Mouse (Mus musculus) ovary, postnatal 10 days (tissue): ENCODE data around the gene Mdk.

Experiments used
- DNase-seq: peaks from one replicate; pipeline ENCODE4 v3.0.0; 2022; ENCODE audit warnings: low spot score

The Mdk gene

DNA sequence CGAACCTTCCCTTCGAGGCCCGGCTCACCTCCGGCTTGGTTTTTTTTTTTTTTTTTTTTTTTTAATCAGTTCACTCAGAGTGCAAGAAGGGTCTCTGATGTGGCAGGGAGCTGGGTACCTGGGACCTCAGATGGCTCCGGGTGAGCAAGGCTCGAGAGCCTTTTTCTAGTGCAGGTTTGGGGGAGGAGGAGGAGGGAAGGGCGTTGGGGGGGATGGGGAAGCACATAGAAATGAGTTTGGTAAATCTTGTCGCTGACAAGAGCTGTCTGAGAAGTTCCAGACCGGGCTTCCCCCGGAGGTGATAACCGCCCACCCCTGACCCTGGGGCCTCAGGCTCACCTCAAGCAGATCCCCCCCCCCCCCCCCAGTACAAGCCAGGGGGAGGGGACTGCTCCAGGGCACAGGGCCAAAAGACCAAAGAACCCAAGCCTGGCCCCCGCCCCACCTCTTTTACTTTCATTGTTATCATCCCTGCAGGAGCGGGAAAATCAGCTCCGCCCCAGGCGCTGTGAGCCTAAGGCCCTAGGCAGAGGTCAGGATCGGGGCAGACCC lies at the start of gene Mdk:
Gene Mdk, minus strand, starts transcription at position 138 of the 552 bp plus-strand sequence.
- DNase-seq = no peak

DNA sequence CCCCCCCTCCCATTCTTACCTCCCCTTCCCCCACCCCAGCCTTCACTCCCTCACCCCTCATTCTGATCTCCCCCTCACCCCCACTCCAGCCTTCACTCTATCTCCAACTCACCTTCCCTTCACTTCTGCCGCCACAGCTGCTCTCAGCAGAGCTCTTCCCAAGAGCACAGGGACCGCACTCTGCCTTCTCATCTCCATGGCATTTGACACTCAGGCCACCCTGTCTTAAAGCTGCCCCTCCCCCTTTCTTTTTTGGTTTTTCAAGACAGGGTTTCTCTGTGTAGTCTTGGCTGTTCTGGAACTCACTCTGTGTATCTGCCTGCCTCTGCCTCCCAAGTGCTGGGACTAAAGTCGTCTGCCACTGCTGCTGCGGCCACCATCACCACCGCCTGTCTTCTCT lies 48.7 kb upstream of the Mdk start:
- no peak for DNase-seq

DNA sequence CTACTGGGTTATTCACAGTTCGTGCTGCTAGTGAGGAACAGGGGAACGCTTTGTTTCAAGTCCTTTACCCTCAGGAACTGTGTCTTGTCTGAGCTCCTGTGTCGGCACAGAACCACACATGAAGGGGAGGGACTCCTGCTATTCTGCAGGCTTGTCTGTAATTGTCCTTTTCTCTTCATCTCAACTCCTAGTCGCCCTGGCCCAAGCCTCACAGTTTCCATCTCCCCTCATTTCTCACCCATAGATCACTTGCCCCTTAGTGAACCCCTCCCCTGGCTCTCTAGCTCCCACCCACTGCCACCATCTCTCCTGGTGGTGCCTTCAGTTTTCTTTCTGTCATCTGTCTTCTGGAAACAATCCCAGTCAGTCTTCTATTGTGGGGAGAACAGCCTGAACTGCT lies 48.1 kb upstream of the Mdk start:
- DNase-seq = no peak

DNA sequence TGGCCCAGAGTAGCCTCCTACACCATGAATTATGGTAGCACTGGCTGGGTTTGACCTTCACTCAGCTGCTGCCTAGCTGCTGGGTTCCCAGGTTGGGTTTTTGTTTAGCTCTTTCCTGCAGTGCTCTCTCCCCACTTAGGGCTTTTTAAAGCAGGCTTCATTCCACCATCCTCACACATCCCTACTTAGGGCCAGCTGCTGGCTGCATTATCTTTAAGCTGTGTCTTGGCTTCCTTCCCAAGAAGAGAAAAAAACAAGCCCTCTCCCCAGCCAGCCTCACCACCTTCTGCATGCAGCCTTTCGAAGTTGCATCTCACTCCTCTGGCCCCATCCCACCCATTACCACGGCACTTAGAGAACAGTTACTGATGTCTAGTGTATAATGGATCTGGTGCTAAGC lies 46.5 kb upstream of the Mdk start:
- DNase-seq = no peak

DNA sequence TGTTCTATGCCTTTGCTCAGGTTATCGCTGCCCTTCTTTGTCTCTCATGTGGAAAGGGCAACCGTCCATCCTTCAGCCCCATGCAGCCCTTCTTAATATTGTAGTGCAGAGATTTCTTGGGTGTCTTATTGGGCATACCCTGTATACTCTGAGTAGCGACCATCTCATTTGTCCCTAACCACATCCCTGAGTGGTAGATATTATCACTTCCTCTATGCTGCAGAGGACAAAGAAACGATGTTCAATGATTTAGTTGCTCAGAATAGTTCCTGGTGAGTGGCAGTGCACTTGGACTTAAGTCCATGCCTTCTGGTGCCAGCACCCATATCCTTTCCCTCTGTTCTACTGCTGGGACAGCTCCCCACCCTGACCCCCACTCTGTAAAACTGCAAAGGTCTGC lies 45.9 kb upstream of the Mdk start:
- DNase-seq = no peak

DNA sequence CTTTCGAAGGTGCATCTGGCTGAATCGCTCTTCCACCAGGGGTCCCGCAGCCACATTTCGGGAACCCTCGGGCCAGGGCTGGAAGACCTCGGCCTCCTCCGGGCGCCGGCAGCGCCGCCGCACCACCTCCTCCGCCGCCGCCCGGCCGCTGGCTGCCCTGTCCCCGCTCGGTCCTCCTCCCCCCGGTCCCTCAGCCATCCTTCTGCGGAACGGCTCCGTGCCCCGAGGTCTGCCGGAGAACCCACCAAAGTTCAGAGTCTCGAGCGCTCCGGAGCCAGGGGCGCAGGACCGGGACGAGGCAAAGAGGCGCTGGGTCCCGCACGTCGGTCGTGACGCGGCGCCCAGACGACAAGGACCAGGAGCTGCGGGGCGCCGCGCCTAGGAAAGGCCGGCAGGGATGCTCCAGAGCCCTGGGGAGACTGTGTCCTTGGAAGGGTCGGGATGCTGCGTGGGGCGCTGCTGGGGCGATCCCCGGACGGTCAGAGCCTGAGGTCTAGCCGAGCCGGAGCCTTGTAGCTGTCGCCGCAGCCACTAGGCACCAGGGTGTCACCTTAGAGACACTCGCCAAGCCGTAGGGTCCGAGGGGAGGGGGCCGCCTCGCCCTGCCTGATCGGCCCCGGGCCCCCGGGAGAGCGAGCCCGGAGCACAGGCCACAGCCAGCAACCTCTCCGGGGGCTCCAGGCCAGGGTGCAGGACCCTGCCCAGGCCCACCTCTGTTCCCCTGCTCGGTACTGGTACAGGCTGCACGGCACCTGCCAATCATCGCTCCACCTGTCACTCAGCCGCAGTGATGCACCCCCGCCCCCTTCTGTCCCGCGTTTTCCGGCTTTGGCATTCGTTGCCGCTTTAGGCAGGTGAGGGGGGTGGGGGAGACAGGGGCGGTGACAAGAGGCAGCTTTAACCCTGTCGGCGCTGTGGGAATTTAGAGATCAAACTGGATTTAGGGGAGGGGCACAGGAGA lies 43.8 kb upstream of the Mdk start, which contains the start of gene Dgkz:
Gene Dgkz, minus strand, starts transcription at position 284 of the 961 bp plus-strand sequence.
- no peak for DNase-seq

DNA sequence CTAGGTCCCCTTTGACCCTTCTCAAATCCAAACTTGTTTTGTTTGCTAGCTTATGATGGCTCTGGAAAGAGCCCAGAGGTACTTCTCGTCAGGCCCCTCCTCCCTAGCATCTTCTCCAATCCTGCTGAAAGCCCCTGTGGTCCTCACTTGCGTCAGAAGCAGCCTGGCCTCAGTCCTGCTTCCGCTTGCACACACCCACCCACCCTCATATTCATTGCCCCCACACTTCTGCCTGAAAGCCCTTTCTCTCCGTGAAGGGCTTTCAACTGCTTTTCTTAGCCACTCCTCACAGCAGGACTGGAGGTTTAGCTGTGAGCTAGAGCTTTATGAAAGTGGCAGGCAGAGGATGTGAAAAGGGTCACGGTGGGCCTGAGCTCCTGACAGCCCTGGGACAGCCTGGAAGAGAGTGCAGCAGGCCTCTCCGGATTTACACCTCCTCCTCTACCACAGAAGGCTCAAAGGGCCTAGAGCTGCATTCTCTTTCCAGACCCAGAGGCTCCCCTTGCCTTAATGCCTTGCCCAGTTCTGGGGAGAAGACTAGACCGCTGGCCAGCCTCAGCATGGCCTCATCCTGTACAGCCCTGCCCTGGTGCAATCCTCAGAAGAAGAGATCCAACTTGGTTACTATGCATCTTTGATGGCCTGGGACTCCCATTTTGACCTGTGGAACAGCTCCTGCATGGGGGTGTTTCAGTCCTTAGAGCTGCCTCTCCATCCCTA lies 41.5 kb upstream of the Mdk start:
- DNase-seq = no peak

DNA sequence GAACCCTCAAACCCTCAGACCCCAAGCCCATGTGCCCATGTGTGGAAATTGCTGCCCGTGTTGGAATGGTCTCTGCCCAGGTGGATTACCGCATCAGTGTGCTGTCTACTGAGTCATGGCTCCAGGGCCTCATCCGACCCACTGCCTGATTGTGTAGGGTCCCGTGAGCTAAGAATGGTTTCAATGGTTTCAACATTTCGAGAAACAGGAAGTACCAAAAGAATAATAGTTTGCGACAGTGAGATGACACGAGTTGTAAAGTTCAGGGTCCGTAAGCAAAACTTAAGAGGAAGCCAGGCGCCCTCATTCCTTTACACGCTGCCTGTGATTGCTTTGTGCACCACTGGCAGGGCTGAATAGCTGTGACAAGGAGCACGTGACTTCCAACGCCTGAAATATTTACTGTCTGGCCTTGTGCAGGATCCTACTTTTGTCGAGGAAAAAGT lies 40.0 kb upstream of the Mdk start:
- DNase-seq = no peak

DNA sequence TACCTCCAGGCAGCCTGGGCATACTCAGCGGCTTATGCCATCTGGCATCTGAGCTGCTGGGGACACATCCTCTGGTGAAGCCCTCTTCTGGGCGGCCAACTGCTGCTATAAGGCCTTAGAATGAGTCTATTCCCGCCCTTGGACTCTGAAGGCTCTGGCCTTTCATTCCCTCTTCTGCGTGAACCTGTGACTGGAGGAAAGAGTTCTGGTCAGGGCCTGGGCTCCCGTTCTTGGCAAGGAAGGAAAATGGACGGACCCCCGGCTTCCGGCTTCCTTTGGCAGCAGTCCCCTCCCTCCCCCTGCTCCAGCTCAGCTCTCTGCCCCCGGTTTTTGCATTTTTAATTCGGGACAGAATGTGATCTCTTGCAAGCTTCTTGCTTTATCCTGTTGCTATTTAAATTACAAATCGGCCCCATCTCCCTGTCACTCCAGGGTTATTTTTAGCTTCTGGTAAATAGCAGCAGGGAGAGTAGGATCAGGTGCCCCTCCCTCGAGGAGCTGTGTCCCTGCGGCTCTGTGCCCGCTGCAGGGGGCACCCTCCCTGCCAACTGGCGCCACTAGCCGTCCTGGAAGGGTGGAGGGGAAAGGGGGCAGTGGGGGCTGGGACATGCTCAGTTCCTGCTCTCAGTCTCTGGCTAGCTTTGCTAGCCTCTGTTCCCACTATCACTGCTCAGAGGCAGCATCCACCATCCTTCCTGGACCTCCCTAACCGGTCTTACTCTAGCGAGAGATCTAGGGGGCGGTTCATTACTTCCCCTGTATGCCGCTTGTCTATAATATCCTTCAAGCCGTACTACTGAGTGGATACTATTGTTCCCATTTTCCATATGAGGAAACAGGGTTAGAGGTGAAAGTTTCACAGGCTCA lies 39.4 kb upstream of the Mdk start:
- no peak for DNase-seq

DNA sequence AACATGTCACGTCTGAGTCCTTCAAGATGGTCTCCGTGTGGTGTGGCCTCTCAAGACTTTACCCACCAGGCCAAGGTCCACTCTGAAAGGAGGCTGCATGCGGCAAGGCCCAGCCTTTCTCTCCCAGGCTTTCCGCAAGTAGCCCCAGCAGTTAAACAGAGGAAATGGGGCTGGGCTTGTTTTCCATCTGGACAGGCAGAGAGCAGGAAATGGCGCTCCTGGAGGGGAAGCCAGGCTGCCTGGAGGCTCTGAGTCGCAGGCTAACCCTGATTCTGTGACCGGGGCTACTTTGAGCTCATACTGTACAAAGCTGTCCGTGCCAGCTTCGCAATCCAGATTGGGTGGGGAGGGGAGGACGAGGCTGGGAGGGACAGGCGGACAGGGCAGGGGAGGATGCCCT lies 35.9 kb upstream of the Mdk start:
- DNase-seq = no peak

DNA sequence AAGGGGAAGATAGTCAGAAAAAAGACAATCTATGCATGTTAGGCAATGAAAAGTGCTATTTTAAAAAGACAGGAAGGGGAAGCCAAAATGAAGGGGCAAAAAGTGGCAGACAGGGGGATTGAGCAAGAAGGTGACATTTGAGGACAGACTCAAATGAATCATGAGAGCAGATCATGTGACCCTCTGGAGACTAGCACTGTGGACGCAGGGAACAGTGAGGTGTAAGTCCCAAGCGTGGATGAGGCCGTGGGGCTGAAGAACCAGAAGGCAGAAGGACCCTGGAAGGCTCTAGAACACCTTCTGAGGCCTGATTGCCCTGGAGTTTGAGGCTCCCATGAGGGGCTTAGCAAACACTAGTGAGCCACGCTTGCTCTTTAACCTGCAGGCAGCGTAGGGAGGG lies 34.3 kb upstream of the Mdk start:
- DNase-seq = no peak

DNA sequence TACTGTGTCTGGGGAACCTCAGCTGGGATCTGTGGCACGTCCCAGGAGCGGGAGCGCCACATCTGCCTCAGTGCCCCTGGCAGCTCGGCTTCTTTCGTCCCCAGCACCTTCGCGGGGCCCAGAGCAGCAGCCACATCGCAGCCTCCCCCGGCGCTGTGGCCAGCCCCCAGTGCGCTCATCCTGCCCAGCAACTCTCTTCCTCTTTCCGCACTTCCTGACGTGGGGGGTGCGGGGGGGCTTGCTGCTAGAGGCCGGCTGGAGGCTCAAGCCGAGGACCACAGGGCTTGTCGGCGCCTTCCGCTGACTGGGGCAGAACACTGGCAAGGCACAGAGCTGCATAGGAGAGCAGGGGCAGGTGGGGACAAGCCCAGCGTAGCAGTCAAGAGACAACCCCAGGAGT lies 33.3 kb upstream of the Mdk start:
- DNase-seq = no peak

DNA sequence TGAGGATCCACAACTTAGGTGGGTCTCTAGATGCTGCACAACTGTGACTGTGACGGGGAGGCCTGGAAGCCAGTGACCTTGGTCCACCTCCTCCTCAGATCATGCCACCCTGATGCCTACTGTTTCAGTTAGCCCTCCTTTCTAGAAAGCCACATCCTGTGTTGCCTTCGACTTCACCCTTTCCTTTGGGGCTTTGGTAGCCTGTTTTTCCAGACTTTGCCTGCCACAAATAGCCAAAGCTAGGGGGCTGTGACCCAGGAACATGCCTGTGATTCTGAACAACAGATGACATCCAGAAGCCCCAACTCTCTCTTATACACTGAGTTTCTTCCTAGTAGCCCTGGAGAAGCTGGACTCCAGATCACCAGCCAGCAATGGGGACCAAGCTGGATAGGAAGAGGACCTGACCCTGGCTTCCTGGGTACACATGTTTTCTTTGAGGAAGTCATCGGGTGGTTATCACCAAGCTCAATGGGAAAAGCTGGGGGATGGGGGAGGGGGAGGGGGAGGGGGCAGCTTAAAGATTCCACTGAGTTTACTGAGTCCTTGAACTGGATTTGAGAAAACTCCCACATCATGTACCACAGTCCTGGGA lies 32.6 kb upstream of the Mdk start:
- no peak for DNase-seq

DNA sequence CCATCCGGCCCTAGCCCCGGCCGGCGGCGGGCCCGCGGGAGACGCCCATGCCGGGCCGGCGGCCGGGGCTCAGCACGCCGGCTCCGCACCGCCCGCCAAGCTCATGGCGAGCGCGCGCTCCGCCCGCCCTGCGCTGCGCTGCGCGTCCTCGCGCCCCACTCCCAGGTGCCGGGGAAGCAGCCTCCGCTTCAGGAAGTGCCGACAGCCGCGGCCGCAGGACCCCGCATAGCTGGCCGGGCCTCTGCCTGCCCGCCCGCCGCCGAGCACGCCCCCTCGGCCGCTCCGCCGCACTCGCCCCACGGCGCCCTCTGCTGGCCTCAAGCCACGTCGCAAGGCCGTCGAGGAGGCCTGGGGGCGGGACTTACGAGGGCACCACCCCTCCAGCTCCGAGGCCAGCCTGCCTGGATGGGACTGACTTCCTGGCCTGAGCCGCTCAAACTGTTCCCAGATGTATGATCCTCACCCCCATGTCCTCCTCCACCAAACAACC lies 31.4 kb upstream of the Mdk start:
- DNase-seq = peak; percentile 98

DNA sequence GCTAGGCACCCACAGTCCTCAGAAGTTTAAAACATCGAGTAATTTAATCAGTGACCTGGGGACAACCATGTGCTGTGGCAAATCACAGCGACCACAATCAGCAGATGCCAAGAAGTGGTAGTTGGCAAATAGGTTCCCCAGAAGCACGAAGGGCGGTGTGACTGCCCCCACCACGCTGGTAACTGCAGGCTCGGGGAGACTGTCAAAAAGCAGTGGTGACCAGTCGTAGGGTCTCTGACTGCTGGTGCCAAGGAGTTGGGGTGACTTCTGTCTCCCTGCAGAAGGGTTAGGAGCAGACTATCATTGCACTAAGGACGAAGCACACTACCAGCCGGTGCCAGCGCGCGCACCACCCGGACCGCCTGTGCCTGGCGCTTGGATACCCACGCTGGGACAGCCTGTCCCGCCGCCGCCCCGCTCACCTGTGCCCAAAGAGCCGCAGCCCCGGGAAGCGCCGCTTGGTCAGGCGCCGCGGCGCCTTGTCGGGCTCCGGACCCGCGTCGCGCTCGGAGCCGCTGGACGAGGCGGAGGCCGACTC lies 30.8 kb upstream of the Mdk start:
- DNase-seq = no peak

DNA sequence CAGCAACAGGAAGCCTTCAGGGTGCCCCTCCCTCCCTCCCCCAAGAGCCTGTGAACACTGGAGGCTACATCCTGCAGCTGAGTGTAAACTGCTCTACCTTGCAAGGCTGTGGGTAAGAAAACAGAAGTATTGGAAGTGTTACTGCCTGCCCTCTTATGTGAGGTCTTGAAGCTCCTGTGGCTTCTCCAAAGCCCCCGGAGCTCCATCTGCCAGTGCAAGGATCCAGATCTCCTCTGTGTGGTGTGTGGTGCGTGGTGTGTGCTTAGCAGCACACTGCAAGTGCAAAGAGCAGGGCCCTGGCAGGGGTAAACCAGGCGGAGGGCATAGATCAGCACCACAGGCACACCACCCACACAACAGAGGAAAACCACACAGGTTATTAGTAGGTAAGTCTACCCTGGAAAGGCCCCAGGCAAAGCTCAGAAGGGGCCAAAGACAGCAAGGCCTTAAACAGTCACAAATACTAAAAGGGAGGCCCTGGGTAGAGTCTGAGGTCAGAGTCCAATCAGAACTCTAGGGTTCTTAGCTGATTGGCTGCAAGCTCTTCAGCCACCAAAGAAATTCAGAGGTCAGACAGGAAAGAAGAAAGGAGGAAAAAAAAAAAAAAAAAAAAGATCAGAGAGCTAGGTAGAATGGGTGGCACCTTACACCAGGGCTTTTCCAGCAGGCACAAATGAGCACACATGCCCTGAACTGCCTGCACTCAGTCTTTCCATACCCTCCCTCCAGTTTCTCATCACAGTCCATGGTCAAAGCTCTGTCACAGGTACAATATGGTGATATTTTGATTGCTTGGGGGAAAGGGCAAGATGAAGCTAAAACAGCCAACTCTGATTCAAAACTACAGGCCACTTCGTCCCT lies 30.0 kb upstream of the Mdk start:
- no peak for DNase-seq

DNA sequence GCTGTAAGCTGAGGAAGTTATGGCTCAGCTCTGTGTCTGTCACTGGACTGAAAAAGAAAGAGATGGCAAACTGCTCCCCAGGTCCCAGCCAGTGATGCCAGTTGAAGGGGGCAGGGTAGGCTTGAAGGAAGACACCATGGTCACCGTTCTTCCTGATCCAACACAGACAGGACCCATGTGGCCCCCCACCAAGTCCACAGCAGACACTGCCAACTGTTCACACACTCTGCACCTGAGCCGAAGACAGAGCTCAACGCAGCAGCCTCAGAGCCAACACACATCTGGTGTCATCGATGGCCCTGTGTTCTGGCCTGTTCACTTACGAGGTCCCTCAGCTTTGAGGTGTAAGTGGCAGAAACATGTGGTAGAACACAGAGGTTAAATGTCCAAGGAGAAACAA lies 28.4 kb upstream of the Mdk start:
- no peak for DNase-seq

DNA sequence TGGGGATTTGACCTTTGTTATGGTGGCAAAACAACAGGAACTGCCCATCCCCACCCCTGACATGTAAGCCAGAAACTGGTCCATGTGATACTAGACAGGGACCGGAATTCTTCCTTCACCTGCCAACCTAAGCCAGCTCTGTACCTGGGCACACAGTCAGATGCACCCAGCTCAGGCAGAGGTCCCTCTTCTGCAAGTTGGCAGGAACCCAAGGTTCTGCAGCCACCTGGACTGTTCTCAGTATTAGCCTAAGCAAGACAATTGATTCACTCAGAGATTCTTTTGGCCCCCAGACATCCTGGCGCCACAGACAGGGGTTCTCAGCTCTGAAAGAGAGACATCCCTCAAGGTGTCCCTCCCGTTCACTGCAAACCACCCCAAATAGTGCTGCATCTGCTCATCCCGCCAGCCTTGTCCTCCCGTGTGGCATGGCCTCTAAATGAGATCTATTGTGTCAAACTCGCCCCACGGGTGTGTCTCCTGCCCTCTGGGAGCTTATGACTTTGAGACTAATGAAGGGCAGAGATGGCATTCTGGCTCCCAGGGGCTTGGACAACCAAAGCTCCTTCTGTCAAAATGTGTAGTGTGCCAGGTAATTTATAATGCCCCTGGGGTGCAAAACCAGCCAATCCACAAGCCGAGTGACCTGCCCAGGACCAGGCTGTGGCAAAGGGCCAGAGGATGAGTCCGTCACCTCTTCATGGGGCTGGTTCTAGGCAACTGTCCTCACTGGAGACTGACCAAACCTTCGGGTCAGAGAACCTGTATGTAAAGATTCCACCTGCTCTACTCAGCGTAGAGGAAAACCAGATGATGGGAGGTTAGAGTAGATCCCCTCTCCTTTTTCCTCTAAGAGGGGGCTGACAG lies 27.7 kb upstream of the Mdk start:
- DNase-seq = no peak
